Mouse (Mus musculus) embryonic fibroblast, embryonic 13.5 days (primary cell): Measurements from ENCODE around the gene Sesn1.

Source experiments
- CTCF ChIP-seq: IDR thresholded peaks from 2 replicates; pipeline ENCODE4 v1.5.1; 2011; ENCODE audit warnings: mild to moderate bottlenecking, control low read depth, low read length, moderate library complexity, borderline replicate concordance; ENCODE audit not compliant: insufficient read depth
- POLR2A ChIP-seq: IDR thresholded peaks from 2 replicates; pipeline ENCODE4 v1.6.1; 2011; ENCODE audit warnings: low read depth, mild to moderate bottlenecking, control low read depth, low read length, moderate library complexity

- TF ChIP-seq CTCF (no peak), POLR2A (no peak)
Measured at GRCm38 (mm10) chr10:41829980-41830379, 20.2 kb downstream of the Sesn1 start.
